Mouse (Mus musculus) erythroblast, adult 5-6 weeks (primary cell): Measurements from ENCODE around the gene Slc5a1. TPM values are rescaled to one million over a fixed set of nuclear protein-coding genes. Genes with fewer than 3 reads are reported as not detected.

Experiments
- ATAC-seq: replicated peaks from 2 replicates; pipeline ENCODE4 v1.8.0; 2016; ENCODE audit warnings: moderate number of reproducible peaks, mild to moderate bottlenecking, moderate TSS enrichment, inconsistent platforms; ENCODE audit not compliant: poor library complexity, low FRiP score, severe bottlenecking
- total RNA-seq, 2 experiments: library from RNA; stranded (forward) in 1 of 2; stranded (reverse) in 1 of 2; fragments of 150-400 nt in 1 of 2; fragments of 200-764, 138-1000 nt in 1 of 2; gene quantifications; 2 replicates each; pipeline versions ENCODE4 v1.2.3 to v1.2.4; 2015 to 2017; ENCODE audit warnings: low replicate concordance in 2 of 2

Slc5a1 gene
- total RNA-seq, 2 experiments from 2014 or later, result not detected

DNA sequence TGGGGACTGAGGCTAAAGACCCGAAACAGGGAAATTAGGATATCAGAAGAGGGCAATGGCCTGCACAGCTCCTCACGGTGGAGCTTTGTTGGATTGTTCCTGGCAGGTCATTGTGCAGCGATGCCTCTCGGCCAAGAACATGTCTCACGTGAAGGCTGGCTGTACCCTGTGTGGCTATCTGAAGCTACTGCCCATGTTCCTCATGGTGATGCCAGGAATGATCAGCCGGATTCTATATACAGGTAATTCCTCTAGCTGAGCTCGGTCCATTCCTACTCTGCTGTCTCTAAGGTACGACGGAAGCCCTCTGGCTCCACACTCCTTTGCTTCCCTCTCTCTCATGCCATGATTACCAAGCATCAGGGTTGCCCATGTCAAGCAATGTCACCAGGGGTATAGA lies 42.8 kb downstream of the Slc5a1 start:
- ATAC-seq, result no peak

- ATAC-seq, result no peak
Observed at GRCm38 (mm10) chr5:33147691-33148090, 43.7 kb downstream of the Slc5a1 start.

GRCm38 (mm10) chr5:33193567-33193966 lies 89.5 kb downstream of the Slc5a1 start:
- no peak for ATAC-seq

- no peak for ATAC-seq
Observed at GRCm38 (mm10) chr5:33195246-33195852, 91.3 kb downstream of the Slc5a1 start.

- no peak for ATAC-seq
Observed at GRCm38 (mm10) chr5:33200071-33200470, 96.1 kb downstream of the Slc5a1 start.

GRCm38 (mm10) chr5:33201697-33202096 lies 97.7 kb downstream of the Slc5a1 start:
- ATAC-seq, result no peak

DNA sequence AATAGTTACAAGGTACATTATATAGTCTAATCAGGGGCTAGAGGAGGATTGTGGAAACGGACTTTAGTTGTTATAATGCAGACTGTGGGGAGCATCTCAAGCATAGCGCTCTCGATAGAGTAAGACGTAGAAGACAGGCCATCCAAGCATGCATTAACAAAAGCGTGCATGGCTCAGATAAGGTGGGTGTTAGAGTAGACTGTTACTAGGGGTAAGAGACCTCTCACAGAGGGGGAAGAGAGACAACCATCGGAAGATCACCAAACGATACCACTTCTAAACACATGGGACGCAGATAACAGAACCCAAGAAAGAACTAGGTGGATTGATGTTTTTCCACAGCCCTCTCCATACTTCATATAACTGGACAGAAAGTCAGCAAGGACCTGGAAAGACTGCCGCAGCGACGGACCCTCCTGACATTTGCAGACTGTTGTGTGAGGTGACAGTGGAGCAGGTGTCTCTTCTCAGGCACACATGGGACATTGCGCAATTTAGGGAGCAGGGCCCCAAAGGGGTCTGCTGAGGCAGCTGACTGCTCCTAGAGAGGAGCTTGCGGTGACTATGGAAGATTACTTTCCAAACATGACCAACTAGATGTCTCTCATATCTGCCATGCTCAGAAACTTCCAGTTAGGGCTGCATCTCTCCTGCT lies 98.6 kb downstream of the Slc5a1 start:
- no peak for ATAC-seq

- peak; percentile 27; the same call in 1 of the 2 replicates for ATAC-seq
Observed at GRCm38 (mm10) chr5:33203171-33203565, 99.1 kb downstream of the Slc5a1 start.

DNA sequence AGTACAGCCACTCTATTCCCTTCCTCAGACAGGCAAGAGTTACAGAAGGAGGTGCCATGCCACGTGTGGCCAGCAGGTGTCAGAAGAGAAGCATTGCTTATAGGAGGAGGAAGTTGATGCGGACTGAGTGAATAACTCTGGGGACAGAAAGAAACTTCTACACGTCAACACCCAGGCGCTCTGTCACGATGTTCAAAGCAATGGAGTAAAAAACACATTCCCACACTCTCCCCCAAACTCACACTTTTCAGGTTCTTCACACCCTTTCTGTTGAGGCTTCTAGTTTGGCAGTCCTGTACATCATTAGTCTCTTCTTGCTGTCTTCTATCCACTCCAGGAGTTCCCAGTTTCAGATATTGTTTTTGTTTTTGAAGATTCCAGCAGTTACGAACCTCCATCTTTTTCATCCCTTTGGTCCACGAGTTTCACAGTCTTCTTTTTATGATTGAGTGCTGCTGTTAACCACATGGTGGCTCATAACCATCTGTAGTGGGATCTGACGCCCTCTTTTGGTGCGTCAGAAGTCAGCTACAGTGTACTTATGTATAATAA lies 99.7 kb downstream of the Slc5a1 start:
- ATAC-seq, result peak; percentile 88

- ATAC-seq, result no peak
Observed at GRCm38 (mm10) chr5:33204284-33204683, 100.3 kb downstream of the Slc5a1 start.

- ATAC-seq, result no peak
Observed at GRCm38 (mm10) chr5:33206328-33206727, 102.3 kb downstream of the Slc5a1 start.

GRCm38 (mm10) chr5:33207136-33207535 lies 103.1 kb downstream of the Slc5a1 start:
- ATAC-seq, result no peak

DNA sequence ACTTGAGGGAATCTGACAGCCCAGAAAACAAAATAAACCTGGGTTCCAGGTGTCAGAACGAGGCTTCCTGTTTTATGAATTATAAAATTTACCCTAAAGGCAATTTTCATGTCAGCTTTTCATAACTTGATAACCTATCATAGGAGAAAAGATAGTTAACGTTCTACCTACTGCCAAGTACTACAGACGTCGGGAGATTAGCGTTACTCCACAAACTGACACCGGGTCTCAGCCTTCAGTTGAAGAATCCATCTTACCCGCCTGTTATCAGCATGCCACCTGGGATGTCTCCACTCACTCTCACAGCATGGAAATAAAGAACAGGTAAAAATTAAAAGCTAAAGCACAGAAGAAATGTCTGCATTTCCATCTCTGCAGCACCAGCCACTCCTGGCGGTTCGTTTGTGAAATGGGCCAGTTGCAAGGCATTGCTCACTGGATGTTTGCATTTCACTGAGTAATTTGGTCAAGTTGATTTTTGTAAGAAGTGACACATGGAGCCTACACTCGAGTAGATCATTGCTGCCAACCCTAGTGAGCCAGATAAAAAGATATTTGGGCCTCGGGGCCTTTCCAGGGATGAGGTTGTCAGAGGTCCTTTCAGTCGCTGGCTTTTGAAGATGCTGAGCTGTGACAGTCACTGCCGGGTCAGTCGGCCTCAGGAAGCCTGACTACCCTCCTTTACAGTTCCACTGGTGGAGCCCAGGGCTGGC lies 104.7 kb downstream of the Slc5a1 start:
- ATAC-seq, result no peak

DNA sequence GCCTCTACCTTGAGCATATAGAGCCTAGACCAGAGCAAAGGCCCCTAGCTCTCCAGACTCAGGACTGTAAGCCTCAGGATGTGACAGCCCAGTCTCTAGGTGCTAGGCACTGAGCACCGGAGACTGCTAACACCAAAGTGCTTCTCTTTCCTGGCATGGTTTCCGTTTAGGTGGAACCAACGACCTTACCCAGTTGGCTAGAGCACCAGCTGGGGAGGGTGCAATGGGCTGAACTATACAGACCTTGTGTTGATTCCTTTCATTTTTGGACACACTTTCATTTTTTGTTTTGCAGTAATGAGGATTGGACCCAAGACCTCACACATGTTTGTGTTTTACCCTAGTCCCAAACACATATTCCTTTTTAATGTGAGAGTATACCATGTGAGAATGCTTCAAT lies 106.5 kb downstream of the Slc5a1 start:
- ATAC-seq, result no peak

DNA sequence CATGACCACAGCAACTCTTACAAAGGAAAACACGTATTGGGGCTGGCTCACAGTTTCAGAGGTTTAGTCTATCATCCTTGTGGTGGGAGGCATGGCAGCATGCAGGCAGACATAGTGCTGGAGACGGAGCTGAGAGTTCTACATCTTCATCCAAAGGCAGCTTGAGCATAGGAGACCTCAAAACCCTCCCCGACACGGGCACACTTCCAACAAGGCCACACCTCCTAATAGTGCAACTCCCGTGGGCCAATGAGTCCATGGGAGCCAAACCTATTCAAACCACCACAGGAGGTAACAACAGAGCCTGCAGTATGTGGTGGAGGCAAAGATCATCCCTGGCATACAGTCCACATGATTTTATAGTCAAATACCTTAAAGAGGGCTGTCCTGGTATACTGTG lies 107.2 kb downstream of the Slc5a1 start:
- ATAC-seq, result no peak

Other genes with a start within 250 kb of the Slc5a1 start
- 8.8 and 16.3 TPM in 2 replicates for gene Prr14l, start 250.0 kb upstream of the Slc5a1 start, total RNA-seq (2015; ENCODE audit: low replicate concordance)
- gene Prr14l, start 250.0 kb upstream of the Slc5a1 start, total RNA-seq (2017; ENCODE audit: low replicate concordance), result 12.3 and 18.7 TPM in 2 replicates
- gene Depdc5, start 240.5 kb upstream of the Slc5a1 start, total RNA-seq (2015; ENCODE audit: low replicate concordance), result 3.6 and 23.6 TPM in 2 replicates
- gene Depdc5, start 240.5 kb upstream of the Slc5a1 start, total RNA-seq (2017; ENCODE audit: low replicate concordance), result 5.8 and 11.3 TPM in 2 replicates
- 91.3 and 122 TPM in 2 replicates for gene Ywhah, start 85.4 kb upstream of the Slc5a1 start, total RNA-seq (2015; ENCODE audit: low replicate concordance)
- 74.4 and 102 TPM in 2 replicates for gene Ywhah, start 85.4 kb upstream of the Slc5a1 start, total RNA-seq (2017; ENCODE audit: low replicate concordance)
- 4.0 TPM in 1 of 2 replicates, not detected in the other for gene Spon2, start 114.2 kb downstream of the Slc5a1 start, total RNA-seq (2015; ENCODE audit: low replicate concordance)
- 3.0 TPM in 1 of 2 replicates, not detected in the other for gene Spon2, start 114.2 kb downstream of the Slc5a1 start, total RNA-seq (2017; ENCODE audit: low replicate concordance)
- 54.0 and 58.3 TPM in 2 replicates for gene Ctbp1, start 170.8 kb downstream of the Slc5a1 start, total RNA-seq (2015; ENCODE audit: low replicate concordance)
- 55.8 and 90.1 TPM in 2 replicates for gene Ctbp1, start 170.8 kb downstream of the Slc5a1 start, total RNA-seq (2017; ENCODE audit: low replicate concordance)
- gene Maea, start 231.3 kb downstream of the Slc5a1 start, total RNA-seq (2015; ENCODE audit: low replicate concordance), result 7.9 and 12.7 TPM in 2 replicates
- gene Maea, start 231.3 kb downstream of the Slc5a1 start, total RNA-seq (2017; ENCODE audit: low replicate concordance), result 25.0 and 26.3 TPM in 2 replicates